Mouse (Mus musculus): ENCODE results near the gene Trnau1ap. TPM values are rescaled to one million over a fixed set of nuclear protein-coding genes. Genes with fewer than 3 reads are reported as not detected.
"Not testable (repeated sequence)": the region's sequence is repeated elsewhere in the genome, so short reads cannot be mapped to it uniquely, and the experiment has no call there.

Trnau1ap gene
- total RNA-seq, 2 experiments from 2014 or later: 9.9 to 10.4 TPM

DNA sequence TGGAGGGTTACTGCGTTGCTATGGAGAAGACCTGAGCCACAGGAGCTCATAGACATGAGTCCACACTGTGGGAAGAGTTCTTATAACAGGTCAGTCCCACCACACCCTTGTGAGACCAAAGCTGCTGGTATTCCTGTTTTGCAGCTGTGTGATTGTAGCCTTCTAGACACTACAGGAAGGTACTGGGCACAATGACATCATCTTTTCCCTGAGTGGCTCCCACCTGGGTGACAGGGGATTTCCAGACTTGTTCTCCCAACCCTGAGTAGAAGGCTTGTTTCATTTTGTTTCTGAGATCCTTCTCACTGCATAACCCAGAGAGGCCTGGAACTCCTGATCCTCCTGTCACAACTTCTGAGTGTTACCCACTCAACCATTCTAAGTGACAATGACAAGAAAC is 29.5 kb downstream of the Trnau1ap start:
- no peak for DNase-seq

- no peak for DNase-seq
Measured at GRCm38 (mm10) chr4:132295696-132296390, 33.5 kb downstream of the Trnau1ap start.

- DNase-seq: no peak
Measured at GRCm38 (mm10) chr4:132293682-132294240, 35.6 kb downstream of the Trnau1ap start.

DNA sequence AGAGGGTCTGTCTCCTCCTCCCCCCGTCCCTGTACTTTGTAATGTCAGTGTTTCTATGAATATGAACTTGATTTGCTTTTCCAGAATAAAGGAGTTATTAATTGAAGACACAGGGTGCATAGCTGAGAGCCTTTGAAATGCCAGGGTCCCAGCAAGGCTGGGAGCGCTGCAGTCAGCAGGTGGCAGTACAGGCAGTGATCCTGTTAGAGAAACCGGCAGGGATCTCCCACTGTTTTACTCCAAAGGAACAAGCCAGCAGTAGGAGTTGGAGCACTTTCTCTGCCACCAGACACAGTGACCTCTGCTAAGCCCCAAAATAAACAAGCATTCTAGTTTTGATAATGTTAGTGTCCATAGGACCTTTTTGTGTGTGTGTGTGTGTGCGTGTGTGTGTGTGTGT is 36.4 kb downstream of the Trnau1ap start:
- no peak for DNase-seq

GRCm38 (mm10) chr4:132291624-132292335 is 37.6 kb downstream of the Trnau1ap start:
- no peak for DNase-seq

- DNase-seq: no peak
Measured at GRCm38 (mm10) chr4:132291056-132291455, 38.3 kb downstream of the Trnau1ap start.

DNA sequence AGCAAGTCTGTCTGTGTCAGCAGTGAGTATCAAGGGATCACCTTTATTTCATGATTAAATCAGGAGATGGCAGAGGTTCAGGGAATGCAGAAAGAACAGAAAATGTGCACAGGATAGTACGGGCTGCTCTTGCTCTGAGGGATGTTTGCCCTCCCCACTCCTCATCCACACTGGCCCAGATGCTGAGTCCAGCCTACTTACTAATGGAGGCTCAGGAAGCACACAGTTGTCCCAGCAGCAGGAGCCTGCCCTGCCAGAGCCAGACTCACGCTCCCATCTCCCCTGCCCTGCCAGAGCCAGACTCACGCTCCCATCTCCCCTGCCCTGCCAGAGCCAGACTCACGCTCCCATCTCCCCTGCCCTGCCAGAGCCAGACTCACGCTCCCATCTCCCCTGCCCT is 40.5 kb downstream of the Trnau1ap start:
- not testable (repeated sequence) for DNase-seq

DNA sequence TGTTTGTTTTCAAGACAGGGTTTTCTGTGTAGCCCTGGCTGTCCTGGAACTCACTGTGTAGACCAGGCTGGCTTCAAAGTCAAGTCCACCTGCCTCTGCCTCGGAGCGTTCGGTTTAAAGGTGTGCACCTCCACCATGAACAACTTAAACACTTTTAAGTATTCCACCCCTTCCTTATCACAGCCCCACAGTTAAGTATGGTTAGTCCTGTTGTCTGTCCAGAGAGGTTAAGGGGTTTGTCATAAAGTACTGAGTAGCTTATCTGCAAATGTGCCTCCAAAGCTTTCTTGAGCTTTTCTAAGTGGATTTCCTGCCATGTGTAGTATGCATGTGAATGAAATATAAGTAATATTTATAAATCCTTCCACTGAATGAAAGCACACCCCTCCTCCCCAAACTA is 53.4 kb downstream of the Trnau1ap start:
- DNase-seq: no peak

DNA sequence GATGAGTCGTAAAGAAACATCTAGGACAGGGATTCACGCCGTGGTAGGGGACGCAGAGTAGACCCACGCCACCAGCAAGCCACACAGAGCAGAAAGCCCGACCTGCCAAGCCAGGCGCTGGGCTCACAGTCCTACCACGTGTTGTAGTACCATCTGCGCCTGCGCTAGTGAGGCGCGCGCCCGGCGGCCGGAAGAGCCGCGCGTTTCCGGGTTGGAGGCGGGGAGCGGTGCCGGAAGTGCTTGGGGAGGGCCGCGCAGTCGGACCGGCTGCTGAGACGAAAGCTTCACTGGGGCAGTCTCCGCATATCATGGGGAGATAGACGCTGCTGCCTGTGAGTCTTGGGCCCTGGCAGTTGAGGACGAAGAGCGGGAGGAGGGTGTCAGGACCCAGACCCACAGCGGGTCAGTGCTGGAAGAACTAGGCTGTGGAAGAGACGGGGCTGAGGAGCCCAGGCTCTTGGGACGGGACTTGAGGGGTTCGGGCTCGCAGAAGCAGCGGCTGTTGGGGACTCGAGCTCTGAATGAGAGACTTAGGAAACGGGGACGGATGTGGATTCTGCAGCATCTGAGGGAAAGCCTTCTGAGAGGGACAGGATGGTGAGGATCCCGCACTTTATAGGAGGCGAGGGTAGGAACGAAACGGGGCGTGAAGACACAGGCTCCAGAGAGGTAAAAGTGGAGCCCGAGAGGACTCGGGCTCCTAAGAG is 55.0 kb downstream of the Trnau1ap start, which contains the start of gene Taf12:
Taf12 (plus strand) TSS at position 220 of the 707 bp plus-strand sequence.
- peak; percentile 92 for DNase-seq

DNA sequence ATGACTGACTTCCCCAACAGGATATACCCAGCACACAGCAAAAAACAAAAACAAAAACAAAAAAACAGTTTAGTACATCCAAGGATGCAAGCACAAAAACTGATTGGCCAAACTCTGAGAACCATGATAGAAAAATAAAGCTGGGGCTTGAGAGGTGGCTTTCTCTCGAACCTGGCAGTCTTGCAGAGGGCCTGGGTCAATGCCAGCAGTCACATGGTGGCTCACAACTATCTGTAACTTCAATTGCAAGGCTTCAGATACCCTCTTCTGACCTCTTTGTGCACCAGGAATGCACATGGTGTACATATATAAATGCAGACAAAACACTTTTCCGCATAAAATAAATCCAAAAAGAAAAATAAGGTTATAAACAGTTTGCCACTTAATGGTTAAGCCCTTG is 56.2 kb downstream of the Trnau1ap start:
- DNase-seq: no peak

DNA sequence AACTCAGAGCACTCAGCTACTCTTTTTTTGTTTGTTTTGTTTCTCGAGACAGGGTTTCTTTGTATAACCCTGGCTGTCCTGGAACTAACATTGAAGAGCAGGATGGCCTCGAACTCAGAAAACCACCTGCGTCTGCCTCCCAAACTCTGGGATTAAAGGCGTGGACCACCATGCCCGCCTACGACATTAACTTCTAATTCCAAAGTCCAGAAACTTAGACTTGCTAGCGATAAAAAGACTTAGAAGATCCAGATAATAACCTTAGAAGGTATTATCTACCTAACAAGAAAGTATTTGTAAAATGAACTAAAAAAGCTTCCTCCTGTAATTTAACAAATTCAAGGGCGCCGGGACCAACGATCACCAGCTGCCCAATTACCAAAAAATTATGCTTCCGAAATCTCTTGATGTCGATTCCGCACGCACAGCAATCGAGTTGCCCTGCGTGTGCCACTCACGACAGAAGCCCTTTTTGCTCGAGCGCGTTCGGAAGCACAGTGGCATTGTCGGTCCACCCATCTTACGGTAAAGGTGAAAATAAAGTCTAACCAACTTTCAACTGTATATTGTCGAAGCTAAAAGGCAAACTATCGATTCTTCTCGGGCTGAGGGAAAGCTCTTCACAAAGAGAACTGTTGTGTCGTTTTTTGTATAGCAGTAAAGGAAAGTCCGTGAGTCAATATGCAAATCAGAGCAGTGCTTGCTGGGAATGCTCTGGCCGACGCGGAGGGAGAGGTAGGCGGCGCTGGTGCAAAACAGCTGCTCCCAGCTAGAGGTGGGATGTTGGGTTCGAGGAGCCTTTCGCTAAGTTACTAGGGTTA is 59.4 kb downstream of the Trnau1ap start:
- peak; percentile 81 for DNase-seq

DNA sequence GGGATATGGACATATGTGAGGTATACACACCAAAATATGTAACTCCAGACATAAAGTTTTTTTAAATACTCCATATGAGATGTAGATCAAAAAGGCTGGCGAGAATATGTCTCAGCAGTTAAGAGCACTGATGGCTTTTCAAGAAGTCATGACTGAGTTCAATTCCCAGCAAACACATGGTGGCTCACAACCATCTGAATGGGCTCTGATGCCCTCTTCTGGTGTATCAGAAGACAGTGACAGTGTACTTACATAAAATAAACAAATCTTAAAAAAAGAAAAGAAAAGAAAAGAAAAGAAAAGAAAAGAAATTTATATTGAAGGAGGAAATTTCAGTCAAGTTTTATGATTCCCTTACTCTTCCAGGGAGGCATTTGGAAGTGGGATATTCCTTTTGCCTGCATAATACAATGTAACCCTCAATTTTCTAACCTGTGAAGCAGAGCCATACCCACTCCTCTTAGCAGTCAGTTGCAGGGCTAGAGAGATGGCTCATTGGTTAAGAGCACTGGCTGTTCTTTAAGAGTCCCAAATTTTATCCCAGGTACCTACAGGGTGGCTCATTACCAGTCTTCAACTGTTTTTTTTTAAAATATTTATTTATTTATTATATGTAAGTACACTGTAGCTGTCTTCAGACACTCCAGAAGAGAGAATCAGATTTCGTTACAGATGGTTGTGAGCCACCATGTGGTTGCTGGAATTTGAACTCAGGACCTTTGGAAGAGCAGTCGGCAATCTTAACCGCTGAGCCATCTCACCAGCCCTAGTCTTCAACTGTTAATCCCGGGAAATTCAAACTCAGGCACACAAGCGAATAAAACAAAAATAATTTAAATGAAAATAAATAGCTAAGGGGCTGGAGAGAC is 60.2 kb downstream of the Trnau1ap start:
- no peak for DNase-seq

DNA sequence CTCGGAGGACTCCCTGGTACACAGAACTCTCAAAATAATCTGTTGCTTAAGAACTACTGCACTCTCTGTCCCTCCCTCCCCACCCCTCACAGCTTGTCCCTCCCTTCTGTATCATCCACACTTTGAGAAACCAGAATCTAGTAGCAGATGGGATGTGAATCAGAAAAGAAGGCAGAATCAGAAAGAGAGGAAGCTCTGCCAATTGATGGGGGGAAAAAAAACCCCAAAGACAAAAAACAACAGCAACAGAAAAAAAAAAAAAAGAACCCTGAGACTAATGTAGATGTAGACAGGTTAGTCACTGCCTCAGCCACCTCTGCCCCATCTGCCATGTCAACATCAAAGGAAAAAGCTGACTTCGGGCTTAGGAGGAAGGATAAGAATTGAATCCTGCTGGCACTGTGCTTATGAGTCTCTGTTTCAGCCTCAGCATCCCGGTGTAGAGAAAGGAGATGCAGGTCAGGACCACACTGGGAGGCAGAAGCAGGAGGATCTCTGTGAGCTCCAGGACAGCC is 62.4 kb downstream of the Trnau1ap start:
- no peak for DNase-seq

DNA sequence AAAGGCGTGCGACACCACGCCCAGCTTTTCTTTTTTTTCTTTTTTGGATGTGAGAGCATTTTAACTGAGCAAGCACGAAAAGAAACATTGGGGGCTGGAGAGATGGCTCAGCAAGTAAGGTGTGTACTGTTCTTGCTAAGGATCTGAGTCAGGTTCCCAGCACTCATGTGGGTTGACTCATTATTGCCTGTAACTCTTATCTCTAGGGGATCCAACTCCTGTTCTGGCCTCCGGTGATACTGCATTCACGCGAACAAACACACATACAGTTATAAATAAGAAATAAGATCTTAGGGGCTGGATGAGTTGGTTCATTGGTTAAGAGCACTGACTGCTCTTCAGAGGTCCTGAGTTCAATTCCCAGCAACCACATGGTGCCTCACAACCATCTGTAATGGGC is 66.0 kb downstream of the Trnau1ap start:
- no peak for DNase-seq

GRCm38 (mm10) chr4:132262358-132262616 is 67.1 kb downstream of the Trnau1ap start:
- no peak for DNase-seq

Other genes with a start within 250 kb of the Trnau1ap start
- gene Oprd1, start 185.1 kb downstream of the Trnau1ap start, total RNA-seq (2021): not detected
- gene Ythdf2, start 117.2 kb downstream of the Trnau1ap start, total RNA-seq (2021): 10 to 100 TPM; 22.6 to 24.2 TPM
- 1 to 10 TPM; 7.4 to 8.0 TPM for gene Gmeb1, start 67.9 kb downstream of the Trnau1ap start, total RNA-seq (2021)
- gene Taf12, start 55.2 kb downstream of the Trnau1ap start, total RNA-seq (2021): 10 to 100 TPM; 31.6 to 32.1 TPM
- under 1 TPM in 1 of 2 experiments, not detected in 1; 0.48 TPM for gene Rab42, start 26.2 kb downstream of the Trnau1ap start, total RNA-seq (2021)
- 1 to 10 TPM; 6.5 to 6.6 TPM for gene Rcc1, start 24.1 kb upstream of the Trnau1ap start, total RNA-seq (2021)
- gene Phactr4, start 93.0 kb upstream of the Trnau1ap start, total RNA-seq (2021): 10 to 100 TPM; 10.3 to 10.6 TPM
- gene Med18, start 134.4 kb upstream of the Trnau1ap start, total RNA-seq (2021): 1 to 10 TPM; 2.6 to 4.3 TPM
- 1 to 10 TPM; 1.9 to 2.3 TPM for gene Sesn2, start 181.0 kb upstream of the Trnau1ap start, total RNA-seq (2021)
- 10 to 100 TPM; 46.3 to 58.5 TPM for gene Atpif1, start 204.1 kb upstream of the Trnau1ap start, total RNA-seq (2021)
- gene Dnajc8, start 206.0 kb upstream of the Trnau1ap start, total RNA-seq (2021): 10 to 100 TPM; 43.5 to 44.5 TPM
- gene Ptafr, start 234.5 kb upstream of the Trnau1ap start, total RNA-seq (2021): 1 to 10 TPM; 1.0 to 1.1 TPM

Measured in gastrocnemius, postnatal 25 days (tissue).